Mouse (Mus musculus): Measurements from ENCODE around the gene Smarcad1. TPM values are rescaled to one million over a fixed set of nuclear protein-coding genes. Genes with fewer than 3 reads are reported as not detected.
"Not testable (repeated sequence)": the region's sequence is repeated elsewhere in the genome, so short reads cannot be mapped to it uniquely, and the experiment has no call there.

Smarcad1 gene
- polyA plus RNA-seq, 1 experiment from 2014 or later, result 139 TPM

GRCm38 (mm10) chr6:65024668-65025067, 17.7 kb upstream of the Smarcad1 start:
- WGBS, result 61% methylated on average over 2 of the region's 2 CpGs
- Histone ChIP-seq H3K27me3 (no peaks in the 10 kb centered on the region), H3K9ac (no peak overlapping the region), H3K4me2 (no peak overlapping the region), H3K4me3 (no peak overlapping the region), H3K9me3 (replicated peaks) (no peaks in the 10 kb centered on the region), H3K36me3 (ENCODE audit: poor library complexity, severe bottlenecking) (no peaks in the 10 kb centered on the region), H3K4me1 (no peaks in the 10 kb centered on the region), H3K27ac (no peak overlapping the region)
- ATAC-seq, result no peak

GRCm38 (mm10) chr6:65025130-65025529, 17.3 kb upstream of the Smarcad1 start:
- Histone ChIP-seq H3K4me1 (no peaks in the 10 kb centered on the region), H3K36me3 (ENCODE audit: poor library complexity, severe bottlenecking) (no peaks in the 10 kb centered on the region), H3K27me3 (no peaks in the 10 kb centered on the region), H3K4me3 (no peak overlapping the region), H3K9me3 (replicated peaks) (no peaks in the 10 kb centered on the region), H3K27ac (no peak overlapping the region), H3K9ac (no peak overlapping the region), H3K4me2 (no peak overlapping the region)
- 98% methylated on average over 4 of the region's 4 CpGs for WGBS
- ATAC-seq, result no peak

- Histone ChIP-seq H3K27me3 (no peaks in the 10 kb centered on the region), H3K4me3 (no peak overlapping the region), H3K4me2 (no peak overlapping the region), H3K9me3 (replicated peaks) (no peaks in the 10 kb centered on the region), H3K36me3 (ENCODE audit: poor library complexity, severe bottlenecking) (no peaks in the 10 kb centered on the region), H3K9ac (no peak overlapping the region), H3K4me1 (no peaks in the 10 kb centered on the region), H3K27ac (no peak overlapping the region)
- no peak for ATAC-seq
- WGBS, result 82% methylated on average over 2 of the region's 2 CpGs
Observed at GRCm38 (mm10) chr6:65034661-65035060, 7.7 kb upstream of the Smarcad1 start.

- Histone ChIP-seq H3K36me3 (ENCODE audit: poor library complexity, severe bottlenecking) (no peaks in the 10 kb centered on the region), H3K27ac (no peak overlapping the region), H3K9ac (no peak overlapping the region), H3K27me3 (no peaks in the 10 kb centered on the region), H3K4me2 (no peak overlapping the region), H3K9me3 (replicated peaks) (no peaks in the 10 kb centered on the region), H3K4me1 (no peaks in the 10 kb centered on the region), H3K4me3 (no peak overlapping the region)
- WGBS, result 84% methylated on average over 2 of the region's 2 CpGs
- no peak for ATAC-seq
Observed at GRCm38 (mm10) chr6:65035469-65035868, 6.9 kb upstream of the Smarcad1 start.

- Histone ChIP-seq H3K36me3 (ENCODE audit: poor library complexity, severe bottlenecking) (peaks cover 34% of the 10 kb centered on the region), H3K4me2 (peak overlapping the region; percentile 77), H3K9ac (peak overlapping the region; percentile 97), H3K4me3 (peak overlapping the region; percentile 76), H3K4me1 (peaks cover 11% of the 10 kb centered on the region), H3K27me3 (no peaks in the 10 kb centered on the region), H3K9me3 (replicated peaks) (no peaks in the 10 kb centered on the region; the same call in 1 of the 2 replicates), H3K27ac (peak overlapping the region; percentile 98)
- 36% methylated on average over 10 of the region's 10 CpGs for WGBS
- peak; percentile 39 for ATAC-seq
Observed at GRCm38 (mm10) chr6:65041932-65042331, 451 bp upstream of the Smarcad1 start.

GRCm38 (mm10) chr6:65043241-65043640, 858 bp downstream of the Smarcad1 start:
- H3K27ac ChIP-seq, result peak overlapping the region; percentile 98
- H3K36me3 ChIP-seq (ENCODE audit: poor library complexity, severe bottlenecking), result peaks cover 44% of the 10 kb centered on the region
- H3K4me3 ChIP-seq, result peak overlapping the region; percentile 76
- WGBS, result 9% methylated on average over 7 of the region's 7 CpGs
- no peaks in the 10 kb centered on the region for H3K27me3 ChIP-seq
- H3K9ac ChIP-seq, result peak overlapping the region; percentile 97
- no peaks in the 10 kb centered on the region; the same call in 1 of the 2 replicates for H3K9me3 ChIP-seq (replicated peaks)
- ATAC-seq, result peak; percentile 3; the same call in 1 of the 2 replicates
- peak overlapping the region; percentile 77 for H3K4me2 ChIP-seq
- H3K4me1 ChIP-seq, result peaks cover 11% of the 10 kb centered on the region

GRCm38 (mm10) chr6:65049100-65049499, 6.7 kb downstream of the Smarcad1 start:
- Histone ChIP-seq H3K27me3 (no peaks in the 10 kb centered on the region), H3K4me3 (no peak overlapping the region), H3K27ac (no peak overlapping the region), H3K4me1 (peaks cover 2% of the 10 kb centered on the region; the same call in 1 of the 2 replicates), H3K9me3 (replicated peaks) (peaks cover 3% of the 10 kb centered on the region; the same call in 1 of the 2 replicates), H3K4me2 (no peak overlapping the region), H3K9ac (no peak overlapping the region), H3K36me3 (ENCODE audit: poor library complexity, severe bottlenecking) (peaks cover 92% of the 10 kb centered on the region)
- 94% methylated on average over 4 of the region's 4 CpGs for WGBS
- ATAC-seq, result no peak

GRCm38 (mm10) chr6:65056620-65057019, 14.2 kb downstream of the Smarcad1 start:
- Histone ChIP-seq H3K4me1 (no peaks in the 10 kb centered on the region), H3K4me3 (no peak overlapping the region), H3K9ac (no peak overlapping the region), H3K36me3 (ENCODE audit: poor library complexity, severe bottlenecking) (peaks cover 84% of the 10 kb centered on the region), H3K27ac (no peak overlapping the region), H3K9me3 (replicated peaks) (no peaks in the 10 kb centered on the region), H3K27me3 (no peaks in the 10 kb centered on the region), H3K4me2 (no peak overlapping the region)
- WGBS, result 94% methylated on average over 5 of the region's 5 CpGs
- ATAC-seq, result no peak

GRCm38 (mm10) chr6:65057137-65057536, 14.8 kb downstream of the Smarcad1 start:
- H3K4me3 ChIP-seq; H3K27me3 ChIP-seq; H3K4me2 ChIP-seq; ATAC-seq; H3K9ac ChIP-seq; H3K4me1 ChIP-seq; H3K9me3 ChIP-seq (replicated peaks); H3K27ac ChIP-seq: not testable (repeated sequence)
- peaks cover 83% of the 10 kb centered on the region for H3K36me3 ChIP-seq (ENCODE audit: poor library complexity, severe bottlenecking)
- 79% methylated on average over 4 of the region's 4 CpGs for WGBS

GRCm38 (mm10) chr6:65061049-65061448, 18.7 kb downstream of the Smarcad1 start:
- ATAC-seq, result no peak
- Histone ChIP-seq H3K4me1 (no peaks in the 10 kb centered on the region), H3K27ac (no peak overlapping the region), H3K4me2 (no peak overlapping the region), H3K27me3 (no peaks in the 10 kb centered on the region), H3K9ac (no peak overlapping the region), H3K9me3 (replicated peaks) (no peaks in the 10 kb centered on the region), H3K36me3 (ENCODE audit: poor library complexity, severe bottlenecking) (peaks cover 76% of the 10 kb centered on the region), H3K4me3 (no peak overlapping the region)
- WGBS, result 50% methylated on average over 1 of the region's 1 CpGs

- WGBS, result 84% methylated on average over 2 of the region's 2 CpGs
- Histone ChIP-seq H3K9me3 (replicated peaks) (no peaks in the 10 kb centered on the region), H3K27me3 (no peaks in the 10 kb centered on the region), H3K4me1 (0 out of 2 replicates have a peak, but pooled peaks cover 6% of the 10 kb centered on the region), H3K4me2 (no peak overlapping the region), H3K36me3 (ENCODE audit: poor library complexity, severe bottlenecking) (peaks cover 65% of the 10 kb centered on the region), H3K9ac (no peak overlapping the region), H3K4me3 (no peak overlapping the region), H3K27ac (no peak overlapping the region)
- no peak for ATAC-seq
Observed at GRCm38 (mm10) chr6:65075201-65075600, 32.8 kb downstream of the Smarcad1 start.

- H3K36me3 ChIP-seq (ENCODE audit: poor library complexity, severe bottlenecking), result peaks cover 54% of the 10 kb centered on the region
- H3K9me3 ChIP-seq (replicated peaks), result no peaks in the 10 kb centered on the region
- ATAC-seq, result 0 out of 2 replicates have a peak, but pooled peaks have one; percentile 58
- no peak overlapping the region for H3K4me2 ChIP-seq
- no peak overlapping the region for H3K27ac ChIP-seq
- H3K9ac ChIP-seq, result no peak overlapping the region
- H3K4me3 ChIP-seq, result no peak overlapping the region
- 0 out of 2 replicates have a peak, but pooled peaks cover 6% of the 10 kb centered on the region for H3K4me1 ChIP-seq
- H3K27me3 ChIP-seq, result no peaks in the 10 kb centered on the region
- 100% methylated on average over 1 of the region's 1 CpGs for WGBS
Observed at GRCm38 (mm10) chr6:65079139-65079538, 36.8 kb downstream of the Smarcad1 start.

- Histone ChIP-seq H3K9ac (no peak overlapping the region), H3K4me1 (no peaks in the 10 kb centered on the region), H3K27ac (no peak overlapping the region), H3K9me3 (replicated peaks) (no peaks in the 10 kb centered on the region), H3K4me3 (no peak overlapping the region), H3K27me3 (no peaks in the 10 kb centered on the region), H3K4me2 (no peak overlapping the region), H3K36me3 (ENCODE audit: poor library complexity, severe bottlenecking) (peaks cover 75% of the 10 kb centered on the region)
- no peak for ATAC-seq
- whole genome bisulfite sequencing, result 97% methylated on average over 2 of the region's 2 CpGs
Observed at GRCm38 (mm10) chr6:65114902-65115301, 72.5 kb downstream of the Smarcad1 start.
